Mouse (Mus musculus) embryonic fibroblast, embryonic 13.5 days (primary cell): Measurements from ENCODE around the gene Npat.

Source experiments
- CTCF ChIP-seq: IDR thresholded peaks from 2 replicates; pipeline ENCODE4 v1.5.1; 2011; ENCODE audit warnings: mild to moderate bottlenecking, control low read depth, low read length, moderate library complexity, borderline replicate concordance; ENCODE audit not compliant: insufficient read depth
- POLR2A ChIP-seq: IDR thresholded peaks from 2 replicates; pipeline ENCODE4 v1.6.1; 2011; ENCODE audit warnings: low read depth, mild to moderate bottlenecking, control low read depth, low read length, moderate library complexity

- TF ChIP-seq CTCF (no peak), POLR2A (no peak)
These were observed 70.3 kb downstream of the Npat start for GRCm38 (mm10) chr9:53607192-53607591.
